ENCODE assay signal across 20 mouse cellular contexts in the genomic region with DNA sequence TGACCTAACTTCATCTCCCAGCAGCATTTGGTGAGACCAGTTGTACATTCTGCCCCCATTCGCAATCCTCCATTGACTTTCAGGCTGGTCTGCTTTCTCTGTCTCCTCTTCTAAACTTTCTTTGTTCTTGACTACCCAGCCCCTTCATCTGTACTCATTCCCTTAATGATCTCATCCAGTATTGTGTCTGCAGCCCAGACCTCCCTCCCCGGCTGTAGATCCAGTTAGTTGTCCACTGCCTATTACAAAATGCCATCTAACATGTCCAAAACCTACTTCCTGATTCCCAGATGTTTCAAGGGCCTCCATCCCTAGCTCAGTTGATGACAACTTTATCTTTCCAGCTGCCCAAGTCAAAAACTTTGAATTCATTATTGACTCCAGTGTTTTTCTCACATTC.
"Had no signal": no experiment of that assay in that cellular context is flagged by ENCODE, and none has a peak within 500 bp of the region (broad histone marks: within the 10 kb centered on the region; RNA-seq: fewer than 3 reads in every experiment).

No protein-coding gene starts in this region.

- H3K36me3 ChIP-seq: heart, embryonic 12.5 days; hindbrain, embryonic 13.5 days; hindbrain, embryonic 15.5 days; kidney, embryonic 15.5 days; limb, embryonic 13.5 days; limb, embryonic 15.5 days; liver, embryonic 12.5 days had no signal

- H3K9ac ChIP-seq: heart, embryonic 12.5 days; hindbrain, embryonic 13.5 days; hindbrain, embryonic 15.5 days; kidney, embryonic 15.5 days; limb, embryonic 13.5 days; limb, embryonic 15.5 days; liver, embryonic 12.5 days; liver, embryonic 14.5 days had no signal

- H3K4me2 ChIP-seq: heart, embryonic 12.5 days; hindbrain, embryonic 13.5 days; hindbrain, embryonic 15.5 days; kidney, embryonic 15.5 days; limb, embryonic 13.5 days; limb, embryonic 15.5 days; liver, embryonic 12.5 days had no signal

- H3K4me3 ChIP-seq: heart, embryonic 12.5 days; hindbrain, embryonic 13.5 days; hindbrain, embryonic 15.5 days; kidney, embryonic 15.5 days; limb, embryonic 13.5 days; limb, embryonic 15.5 days; liver, embryonic 12.5 days had no signal

- H3K9me3 ChIP-seq: heart, embryonic 12.5 days; hindbrain, embryonic 13.5 days; hindbrain, embryonic 15.5 days; kidney, embryonic 15.5 days; limb, embryonic 13.5 days; limb, embryonic 15.5 days; liver, embryonic 12.5 days had no signal

- ATAC-seq: hindbrain, postnatal 0 days; intestine, embryonic 16.5 days; liver, embryonic 12.5 days had no signal

- H3K27ac ChIP-seq: hindbrain, embryonic 13.5 days; hindbrain, embryonic 15.5 days; hindbrain, postnatal 0 days; kidney, embryonic 15.5 days; limb, embryonic 13.5 days; limb, embryonic 15.5 days; liver, embryonic 12.5 days; liver, embryonic 14.5 days had no signal

- DNase-seq: gastrocnemius, postnatal 14 days; gastrocnemius, postnatal 36 days; kidney, adult 11 months; kidney, adult 2 months; kidney, adult 9 months; kidney, postnatal 14 days; kidney, postnatal 36 days; layer of hippocampus, adult 9-11 months; layer of hippocampus, postnatal 36 days; left cerebral cortex, postnatal 4 days had no signal

- H3K4me1 ChIP-seq: heart, embryonic 12.5 days; hindbrain, embryonic 13.5 days; hindbrain, embryonic 15.5 days; kidney, embryonic 15.5 days; limb, embryonic 13.5 days; limb, embryonic 15.5 days; liver, embryonic 12.5 days had no signal

- H3K27me3 ChIP-seq: heart, embryonic 12.5 days; hindbrain, embryonic 13.5 days; hindbrain, embryonic 15.5 days; kidney, embryonic 15.5 days; limb, embryonic 13.5 days; limb, embryonic 15.5 days; liver, embryonic 12.5 days had no signal
